Mouse (Mus musculus): ENCODE measurements around the gene Clrn2.

Gene Clrn2

DNA sequence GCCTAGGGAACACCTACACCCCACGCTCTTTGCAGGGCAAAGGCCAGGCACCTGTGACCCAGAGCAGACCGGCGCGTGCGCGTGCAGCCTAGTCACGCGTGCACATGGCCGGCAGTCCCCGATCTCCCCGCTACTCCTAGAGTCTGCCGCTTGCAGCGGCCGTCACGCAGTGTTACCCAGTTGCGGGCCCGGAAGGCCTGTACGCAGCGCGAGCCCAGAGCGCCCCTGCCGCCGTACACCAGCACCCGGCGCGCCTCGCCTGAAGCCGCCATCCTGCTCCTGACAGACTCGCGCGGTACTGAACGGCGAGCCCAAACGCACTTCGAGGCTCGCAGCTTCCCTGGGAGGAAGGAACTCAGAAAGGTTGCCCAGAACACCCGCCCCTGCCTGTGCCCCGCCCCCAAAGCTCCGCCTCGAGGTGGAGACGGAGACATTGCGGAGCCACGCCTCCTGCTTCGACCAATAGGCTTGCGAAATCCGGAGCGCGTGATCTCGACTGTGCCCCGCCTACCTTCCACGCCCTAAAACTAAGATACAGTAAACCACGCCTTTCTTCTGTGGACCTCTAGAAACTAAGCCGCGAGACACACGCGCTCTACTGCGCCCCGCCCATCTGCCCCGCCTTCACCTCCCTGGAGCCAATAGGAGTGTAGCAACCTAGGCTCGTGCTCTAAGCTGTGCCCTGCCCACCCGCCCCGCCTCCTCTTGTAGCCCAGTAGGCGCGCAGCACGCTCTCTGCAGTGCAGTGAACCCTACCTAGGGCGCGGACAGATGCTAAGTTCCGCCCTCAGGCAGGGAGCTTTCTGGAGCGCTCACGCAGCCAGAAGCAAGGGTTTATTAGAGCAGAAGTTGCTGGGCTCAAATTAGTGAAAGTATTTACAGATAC, 3.5 kb upstream of the Clrn2 start, which contains the start of gene Qdpr:
Gene Qdpr, minus strand, starts transcription at position 406 of the 886 bp plus-strand sequence.
- DNase-seq (ENCODE audit: low read depth), result peak; percentile 100

DNA sequence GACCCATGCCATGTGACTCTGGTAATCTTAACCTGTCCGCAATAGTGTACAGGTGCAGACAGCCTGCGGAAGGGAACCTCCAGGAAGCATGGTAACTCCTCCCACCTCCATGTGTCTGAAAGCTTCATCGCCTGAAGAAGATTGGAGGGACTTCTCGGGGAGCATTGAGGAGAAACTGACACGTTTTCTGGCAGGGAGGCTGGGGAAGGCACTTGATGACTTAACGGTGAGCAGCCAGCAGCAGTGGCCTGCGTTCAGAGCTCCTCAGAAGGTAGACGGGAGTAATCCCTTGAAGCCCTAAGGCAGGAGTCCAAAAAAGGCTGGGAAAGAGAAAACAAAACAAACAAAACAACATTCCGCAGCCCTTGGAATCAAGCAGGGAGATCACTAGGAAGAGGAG, 905 bp downstream of the Clrn2 start:
- DNase-seq (ENCODE audit: low read depth), result no peak

DNA sequence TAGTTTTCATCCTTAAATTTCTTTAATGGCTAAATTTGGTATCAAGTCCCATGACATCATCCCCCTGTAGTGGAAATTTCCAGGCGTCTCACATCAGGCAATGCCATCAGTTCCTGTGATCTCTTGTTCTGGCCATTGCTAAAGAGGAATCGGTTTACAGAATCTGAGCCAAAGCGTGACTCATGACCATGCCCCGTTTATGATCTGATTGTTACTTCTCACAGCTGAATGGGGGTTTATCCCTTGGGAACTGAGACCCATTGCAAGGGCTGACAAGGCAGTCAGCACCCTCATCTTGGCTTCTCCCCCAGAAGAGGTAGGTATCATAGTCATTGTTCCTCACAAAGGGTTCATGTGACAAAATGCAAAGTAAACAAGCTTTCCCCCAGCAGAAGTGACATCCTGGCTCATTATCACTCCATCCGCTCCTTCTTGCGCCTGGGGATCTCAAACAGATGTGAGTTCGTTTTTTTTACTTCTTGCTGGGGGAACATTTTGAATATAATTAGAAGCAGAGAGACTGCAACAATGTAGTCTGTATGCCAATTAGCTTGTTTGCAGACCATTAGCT, 19.4 kb downstream of the Clrn2 start:
- DNase-seq (ENCODE audit: low read depth), result no peak

DNA sequence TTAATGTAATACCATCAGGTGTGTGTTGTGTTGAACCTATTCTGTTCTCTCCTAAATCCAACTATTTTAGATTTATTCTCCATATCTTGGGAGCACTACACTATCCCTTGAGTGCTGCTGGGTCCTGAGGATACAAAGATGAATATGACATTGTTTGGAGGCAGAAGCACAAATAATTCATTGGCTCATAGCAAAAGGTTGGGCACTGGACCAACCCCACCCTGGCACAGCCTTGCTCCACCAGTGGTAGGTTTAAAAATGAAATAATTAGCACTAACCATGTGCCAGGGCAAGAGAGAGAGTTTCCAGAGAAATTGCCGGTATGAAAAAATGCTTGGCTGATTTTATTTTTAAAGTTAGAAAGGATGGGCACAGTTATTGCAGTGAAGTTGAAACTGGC, 20.0 kb downstream of the Clrn2 start:
- no peak for DNase-seq (ENCODE audit: low read depth)

DNA sequence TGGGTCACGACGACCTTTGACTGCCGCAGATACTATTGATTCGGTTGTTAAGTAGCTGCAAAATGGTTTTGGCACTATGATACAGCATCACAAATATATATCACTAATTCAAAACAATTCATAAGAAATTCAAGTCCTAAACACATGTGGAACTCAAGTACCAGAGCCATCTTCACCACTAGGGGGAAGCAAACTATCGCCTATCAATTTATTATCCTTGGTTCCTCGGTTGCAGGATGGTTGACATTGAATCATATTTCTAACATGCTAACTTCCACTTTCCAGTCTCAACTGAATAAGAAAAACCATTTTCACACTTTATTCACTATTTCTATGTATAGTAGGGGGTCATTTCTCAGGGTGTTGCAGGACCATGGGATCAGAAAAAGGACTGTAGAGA, 20.7 kb downstream of the Clrn2 start:
- peak; percentile 80 for DNase-seq (ENCODE audit: low read depth)

DNA sequence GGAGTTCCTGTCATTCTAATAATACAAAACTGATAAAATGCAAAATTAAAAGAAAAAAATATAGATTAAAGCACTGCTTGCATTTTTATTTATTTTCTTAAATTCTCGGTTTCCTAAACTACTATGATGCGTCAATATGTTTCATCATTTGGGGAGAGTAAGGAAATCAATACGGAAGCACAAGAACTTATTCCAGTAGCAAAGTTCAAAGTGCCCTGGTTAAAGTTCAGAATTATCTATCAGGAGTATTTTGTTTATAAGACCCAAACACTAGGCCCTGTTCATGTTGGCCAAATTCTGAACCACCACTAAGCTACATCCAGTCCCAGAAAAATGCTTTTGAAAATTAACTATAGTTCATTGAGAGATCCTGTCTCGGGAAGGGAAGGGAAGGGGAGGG, 21.2 kb downstream of the Clrn2 start:
- DNase-seq (ENCODE audit: low read depth), result no peak

DNA sequence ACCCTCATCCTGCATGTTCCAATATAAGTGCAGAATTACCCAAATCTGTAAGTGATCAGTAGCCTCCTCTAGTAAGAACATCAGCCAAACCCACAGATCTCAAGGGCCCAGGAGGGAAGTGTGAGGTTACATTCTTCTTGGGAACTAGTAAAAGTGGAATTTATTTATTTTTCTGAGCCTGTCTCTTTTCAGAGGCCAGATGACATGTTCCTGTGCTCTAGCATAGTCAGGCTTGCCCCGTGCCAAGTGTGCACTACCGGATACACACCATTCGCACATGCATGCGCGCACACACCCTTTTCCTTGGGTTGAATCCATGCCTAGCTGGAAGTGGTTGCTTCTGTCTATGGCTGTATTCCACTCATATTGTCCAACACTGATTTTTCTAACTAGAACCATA, 22.2 kb downstream of the Clrn2 start:
- DNase-seq (ENCODE audit: low read depth), result no peak

DNA sequence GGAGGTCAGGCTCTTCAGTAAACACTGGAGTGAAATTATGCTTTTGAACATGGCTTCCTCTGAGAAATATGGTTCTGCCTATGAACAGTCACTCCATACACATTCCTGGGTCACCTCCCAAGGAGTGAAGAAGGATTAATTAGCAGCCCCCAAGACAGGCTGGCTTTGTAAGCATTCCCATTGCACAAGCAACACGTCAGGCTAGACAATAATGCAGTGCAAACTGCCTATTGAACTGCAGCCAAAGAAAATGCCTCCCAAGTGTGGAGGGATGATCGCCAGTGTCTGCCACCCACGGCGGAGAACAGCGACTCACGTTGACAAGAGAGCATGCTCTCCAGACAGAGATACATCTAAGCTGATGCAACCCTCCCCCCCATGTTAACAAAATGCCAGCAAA, 22.7 kb downstream of the Clrn2 start:
- DNase-seq (ENCODE audit: low read depth), result no peak

DNA sequence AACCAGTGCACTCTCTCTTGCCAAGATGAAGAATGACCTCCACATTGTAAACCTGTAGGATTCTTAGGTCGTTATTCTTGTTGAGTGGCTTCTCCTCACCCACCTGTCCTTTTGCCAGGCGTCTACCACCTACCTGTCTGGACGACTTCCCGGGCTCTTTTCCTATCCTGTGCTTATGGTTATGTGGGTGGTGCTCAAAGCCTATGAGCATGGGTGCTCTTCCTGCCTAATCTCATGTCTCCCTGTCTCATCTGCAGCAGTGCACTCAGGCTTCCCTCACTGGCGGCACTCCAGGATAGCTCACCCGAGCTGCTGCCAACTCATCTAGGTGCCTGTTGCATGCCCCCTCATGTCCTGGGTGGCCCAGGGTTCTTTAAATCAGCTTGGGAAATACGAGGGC, 24.1 kb downstream of the Clrn2 start:
- DNase-seq (ENCODE audit: low read depth), result no peak

DNA sequence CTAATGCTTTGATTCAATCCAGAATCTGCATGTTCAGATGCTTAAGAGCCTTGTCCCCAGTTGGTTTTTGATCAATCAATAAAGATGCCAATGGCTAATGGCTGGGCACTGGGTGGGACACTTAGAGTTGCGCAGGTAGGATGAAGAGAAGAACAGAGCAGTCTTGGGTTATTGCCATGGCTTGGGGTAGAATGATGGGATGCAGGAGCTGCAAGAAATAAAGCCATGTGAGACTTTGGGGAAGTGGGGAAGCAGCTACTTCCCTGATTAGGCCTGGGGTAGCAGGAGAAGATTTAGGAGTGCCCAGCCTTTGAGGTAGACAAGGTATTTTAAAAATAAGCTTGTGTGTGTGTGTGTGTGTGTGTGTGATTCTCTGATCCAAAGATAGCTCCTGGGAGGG, 26.5 kb downstream of the Clrn2 start:
- no peak for DNase-seq (ENCODE audit: low read depth)

DNA sequence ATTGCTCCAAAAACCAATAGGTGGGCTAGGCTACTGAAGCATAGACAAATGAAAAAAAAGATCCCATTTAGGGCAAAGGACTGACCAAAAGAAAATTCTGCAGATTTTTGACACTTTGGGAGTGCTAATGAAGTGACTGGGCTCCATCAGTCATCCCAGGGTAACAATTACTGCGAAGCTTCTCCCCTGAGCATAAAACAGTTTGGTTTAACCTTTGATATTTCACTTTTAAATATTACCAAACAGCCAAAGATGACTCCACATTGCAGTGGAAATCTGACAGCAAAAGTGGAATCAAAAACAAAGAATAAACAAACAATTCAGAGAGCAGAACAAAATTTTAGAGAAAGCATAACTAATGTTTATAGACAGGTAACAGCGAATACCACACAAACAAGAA, 27.6 kb downstream of the Clrn2 start:
- no peak for DNase-seq (ENCODE audit: low read depth)

DNA sequence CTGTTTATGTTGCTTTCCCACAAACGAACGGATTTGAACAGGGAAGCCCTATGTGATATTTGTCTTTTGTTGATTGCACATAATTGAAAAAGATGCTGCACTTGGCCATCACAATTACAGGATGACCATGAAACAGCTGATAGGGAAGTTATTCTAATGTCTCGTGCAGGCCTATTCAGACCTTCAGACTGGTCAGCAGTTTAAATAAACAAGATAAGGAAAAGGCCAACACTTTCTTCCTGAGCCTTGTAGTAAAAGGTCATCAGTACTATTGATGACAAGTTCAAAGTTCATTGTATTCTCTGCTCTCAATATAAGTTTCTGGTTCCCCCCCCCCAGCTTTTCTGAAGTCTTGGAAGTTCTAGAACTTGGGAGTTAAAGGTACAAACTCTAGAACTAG, 29.1 kb downstream of the Clrn2 start:
- no peak for DNase-seq (ENCODE audit: low read depth)

DNA sequence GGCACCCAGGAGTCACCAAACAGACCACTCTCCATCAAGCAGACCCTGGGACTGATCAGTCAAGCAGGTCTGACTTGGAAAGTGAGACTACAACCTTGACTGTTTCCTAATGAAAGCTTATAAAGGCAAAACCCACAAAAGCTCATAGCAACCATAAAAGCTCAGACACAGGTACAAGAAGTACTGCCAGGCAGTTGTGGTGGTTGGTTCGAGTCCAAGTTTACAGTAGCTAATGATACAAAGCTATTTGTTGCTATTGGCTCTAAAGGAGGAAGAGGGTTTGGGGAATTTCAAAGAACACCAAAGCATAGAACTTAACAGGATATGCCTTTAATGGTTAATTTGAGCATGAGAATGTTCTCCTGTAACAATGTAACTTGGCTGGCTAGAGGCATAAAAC, 30.1 kb downstream of the Clrn2 start:
- no peak for DNase-seq (ENCODE audit: low read depth)

DNA sequence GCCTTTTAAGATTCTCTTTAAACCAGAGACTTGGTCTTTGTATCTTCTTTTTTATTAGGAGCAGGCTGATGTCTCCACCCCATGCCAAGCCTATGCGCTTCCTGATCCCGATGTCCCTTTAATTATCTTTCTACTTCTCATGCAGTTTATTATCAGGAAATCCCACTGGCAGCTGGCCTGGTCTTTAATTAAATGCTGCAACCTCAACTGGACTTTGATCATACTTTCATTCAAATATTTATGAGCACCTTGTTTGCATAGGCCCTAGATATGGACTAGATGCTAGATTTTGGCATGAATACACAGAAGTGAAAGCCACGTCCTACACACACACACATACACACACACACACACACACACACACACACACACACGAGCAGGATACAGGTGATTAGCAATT, 38.2 kb downstream of the Clrn2 start:
- no peak for DNase-seq (ENCODE audit: low read depth)

DNA sequence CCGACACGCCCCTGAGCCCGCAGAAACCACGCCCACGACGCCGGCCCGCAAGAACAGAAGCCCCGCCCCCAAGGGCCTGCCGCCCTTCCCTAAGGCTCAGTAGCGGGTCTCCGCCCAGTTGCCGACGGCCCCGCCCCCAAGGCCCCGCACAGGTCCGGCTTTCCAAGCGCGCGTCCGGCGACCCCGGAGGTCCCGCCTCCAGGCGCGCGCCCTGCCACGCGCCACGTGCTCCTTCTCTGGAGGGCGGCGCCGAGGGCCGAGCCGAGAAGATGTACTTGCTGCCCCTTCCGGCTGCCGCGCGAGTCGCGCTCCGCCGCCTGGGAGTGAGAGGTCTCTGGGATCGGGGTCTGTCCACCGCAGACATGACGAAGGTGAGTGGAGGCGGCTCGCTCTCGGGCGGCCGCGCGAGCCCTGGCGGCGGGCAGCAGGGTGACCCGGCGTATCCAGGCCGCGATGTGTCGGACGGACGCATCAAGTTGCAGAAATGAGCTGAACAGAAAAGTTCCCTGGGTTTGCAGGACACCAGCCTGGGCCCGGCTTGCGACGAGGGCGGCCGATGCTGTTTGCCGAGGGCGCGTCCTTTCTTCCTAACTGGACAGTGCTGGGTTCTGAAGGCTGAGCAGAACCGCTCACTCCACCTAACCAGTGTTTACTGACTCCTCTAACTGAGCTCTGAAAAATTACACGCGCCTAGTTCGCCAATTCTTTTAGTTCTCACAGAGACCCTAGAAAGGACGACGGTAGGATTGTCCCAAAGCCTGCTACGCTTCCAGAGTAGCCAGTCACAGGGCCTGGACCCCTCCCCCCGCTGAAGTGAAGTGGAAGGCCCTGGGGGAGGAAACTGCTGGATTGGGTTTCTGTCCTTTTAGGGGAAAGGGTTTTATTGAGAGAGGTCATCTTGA, 39.9 kb downstream of the Clrn2 start, which contains the start of gene Lap3:
Gene Lap3, plus strand, starts transcription at position 184 of the 902 bp plus-strand sequence.
- DNase-seq (ENCODE audit: low read depth), result peak; percentile 97

DNA sequence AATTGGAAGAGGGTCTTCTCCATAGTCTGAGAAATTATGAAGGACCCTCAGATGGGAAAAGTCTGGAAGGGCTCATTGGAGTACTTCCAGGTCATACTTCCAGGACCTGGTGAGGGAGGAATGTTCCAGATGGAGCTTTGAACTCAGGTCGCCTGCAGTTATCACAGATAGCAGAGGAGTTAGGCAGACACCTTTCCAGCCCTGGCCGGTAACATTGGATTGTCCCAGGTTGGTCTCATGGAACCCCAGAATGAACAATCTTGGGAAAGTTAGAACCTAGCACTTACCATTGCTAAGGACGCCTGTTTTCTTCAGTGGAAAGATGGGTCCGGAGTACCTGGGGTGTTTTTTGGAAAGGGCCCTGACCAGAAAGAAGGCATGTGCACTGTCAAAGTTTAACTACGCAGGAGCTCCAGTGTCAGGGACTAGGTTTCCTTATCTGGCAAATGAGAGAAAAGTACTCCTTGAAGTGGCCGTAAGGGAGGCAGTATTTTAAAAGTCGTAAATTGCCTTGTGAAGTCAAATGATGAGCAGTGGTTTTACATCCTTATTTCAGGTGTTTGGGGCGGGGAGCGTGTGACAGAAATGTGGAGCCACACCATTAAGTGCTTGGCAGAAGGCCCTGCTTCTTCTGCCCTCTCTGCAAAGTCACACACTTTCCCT, 40.7 kb downstream of the Clrn2 start:
- peak; percentile 10 for DNase-seq (ENCODE audit: low read depth)

DNA sequence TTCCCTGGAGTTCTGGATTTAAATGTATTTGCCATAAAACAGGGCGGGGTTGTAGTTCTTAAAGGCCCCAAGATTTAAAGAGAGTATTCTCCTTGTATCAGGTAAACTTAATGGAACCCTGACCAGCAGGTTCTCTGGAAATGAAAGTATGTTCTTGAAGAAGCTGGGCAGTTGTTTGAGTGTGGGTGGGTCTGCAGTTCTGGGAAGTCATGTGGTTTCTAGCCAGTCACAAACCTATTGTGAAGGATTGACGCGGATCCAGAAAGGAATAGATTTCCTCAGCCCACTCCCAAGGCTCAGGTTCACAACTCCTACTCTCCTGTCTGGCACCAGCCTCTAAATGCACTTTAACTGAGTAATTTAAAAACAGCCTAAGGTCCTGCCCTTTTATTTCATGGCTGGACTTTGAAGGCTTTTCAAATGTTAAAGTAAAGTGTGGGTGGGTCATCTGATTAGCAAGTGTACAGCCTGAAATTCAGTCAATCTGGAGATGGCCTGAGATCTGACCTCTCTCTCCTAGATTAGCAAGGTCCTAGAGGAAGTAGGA, 42.0 kb downstream of the Clrn2 start:
- no peak for DNase-seq (ENCODE audit: low read depth)

DNA sequence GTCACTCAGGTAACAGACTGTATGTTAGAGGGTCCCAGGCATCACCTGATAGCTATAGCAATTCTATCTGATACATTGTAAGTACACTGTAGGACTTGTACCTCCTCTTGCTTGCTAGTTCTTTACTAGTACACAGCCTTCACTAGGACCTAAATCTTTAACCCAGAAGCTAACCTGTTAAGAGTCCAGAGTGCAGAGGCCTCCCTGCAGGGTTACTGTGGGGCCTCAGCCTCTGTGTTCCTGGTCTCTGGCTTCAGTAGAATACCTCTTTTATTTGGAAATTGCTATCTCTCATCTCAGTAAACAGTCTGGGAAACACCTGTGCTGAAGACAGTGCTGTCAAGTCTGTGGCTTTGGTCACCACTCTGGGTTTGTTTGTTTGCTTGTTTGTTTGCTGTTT, 42.5 kb downstream of the Clrn2 start:
- no peak for DNase-seq (ENCODE audit: low read depth)

DNA sequence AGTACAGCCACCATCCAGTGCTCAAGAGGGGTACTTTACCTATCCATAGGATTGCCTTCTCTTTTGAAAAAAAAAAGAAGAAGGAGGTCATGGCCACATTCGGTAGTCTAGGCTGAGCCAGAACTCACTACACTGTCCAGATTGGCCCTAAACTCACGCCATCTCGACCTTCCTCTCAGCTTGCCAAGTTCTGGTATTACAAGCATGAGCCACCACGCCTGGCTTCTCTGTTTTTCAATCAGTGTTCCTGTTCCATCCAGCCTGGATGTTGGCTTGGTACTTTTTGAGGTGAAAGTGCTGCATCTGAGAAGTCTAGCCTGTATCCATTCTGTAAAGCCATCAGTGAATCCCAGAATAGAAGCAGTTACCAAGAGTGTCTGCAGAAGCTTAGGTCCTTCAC, 42.9 kb downstream of the Clrn2 start:
- no peak for DNase-seq (ENCODE audit: low read depth)

DNA sequence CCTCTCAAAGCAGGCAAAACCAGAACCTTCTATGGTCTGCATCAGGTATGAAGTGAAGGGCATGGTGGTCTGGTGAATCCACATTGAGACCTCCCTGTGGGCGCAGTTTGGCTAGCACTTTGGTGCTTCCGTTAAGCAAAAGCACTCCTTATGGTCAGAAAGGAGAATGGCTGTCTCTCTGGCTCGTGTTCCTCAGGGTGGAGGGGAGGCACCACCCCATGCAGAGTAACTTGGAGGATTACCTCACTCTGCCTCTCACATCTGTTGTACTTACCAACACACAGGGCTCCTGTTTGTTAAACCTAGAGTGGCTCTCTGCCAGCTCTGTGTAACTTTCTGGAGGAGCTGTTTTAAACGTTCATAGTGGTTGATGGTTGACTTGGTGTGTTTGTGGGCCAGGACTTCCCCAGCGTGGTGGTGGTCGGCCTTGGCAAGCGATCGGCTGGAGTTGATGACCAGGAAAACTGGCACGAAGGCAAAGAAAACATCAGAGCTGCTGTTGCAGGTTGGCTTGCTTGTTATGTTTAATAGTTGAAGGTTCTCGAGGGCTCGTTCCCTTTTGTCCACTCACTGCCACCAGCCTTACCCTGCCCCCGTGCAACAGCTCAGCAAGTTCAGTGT, 43.5 kb downstream of the Clrn2 start:
- DNase-seq (ENCODE audit: low read depth), result no peak

DNA sequence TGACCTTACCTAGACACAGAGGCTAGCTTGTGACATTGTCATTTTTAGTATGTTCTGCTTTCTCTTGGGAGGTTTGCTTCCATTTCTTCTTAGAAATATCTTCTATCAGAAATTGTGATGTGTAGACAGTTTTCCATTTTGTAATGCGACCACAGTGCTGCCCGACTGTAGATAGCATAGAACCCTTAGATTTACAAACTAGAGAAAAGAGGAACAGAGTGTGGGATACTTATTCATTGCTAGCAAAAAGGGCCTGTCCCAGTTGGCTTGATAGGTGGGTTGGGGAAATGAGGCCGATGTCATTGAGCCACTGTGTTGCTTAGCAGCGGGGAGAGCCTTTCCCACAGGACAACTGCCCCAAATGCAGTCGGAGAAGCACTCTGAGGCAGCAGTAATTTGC, 44.0 kb downstream of the Clrn2 start:
- DNase-seq (ENCODE audit: low read depth), result no peak

Data from naive thymus-derived CD4-positive, alpha-beta T cell, adult 2 months (primary cell).